Mouse (Mus musculus) cerebellum, adult 2 months (tissue): ENCODE data around the gene Zbtb16. TPM values are rescaled to one million over a fixed set of nuclear protein-coding genes. Genes with fewer than 3 reads are reported as not detected.

ENCODE experiments used
- DNase-seq, 2 experiments: peaks; one replicate each; pipeline ENCODE4 v3.0.0; 2021
- H3K27ac ChIP-seq: fragments of 200-500 bp; 2 replicates; pipeline ENCODE4 v1.5.1; 2012; ENCODE audit warnings: low read length, control low read depth, inconsistent platforms; ENCODE audit not compliant: insufficient read depth
- H3K27me3 ChIP-seq: fragments of 200-500 bp; 2 replicates; pipeline ENCODE4 v1.6.1; 2012; ENCODE audit warnings: inconsistent platforms, mild to moderate bottlenecking, low read length, moderate library complexity; ENCODE audit not compliant: control insufficient read depth, insufficient read depth
- H3K4me1 ChIP-seq: fragments of 200-500 bp; 2 replicates; pipeline ENCODE4 v1.6.1; 2011; ENCODE audit warnings: low read length; ENCODE audit not compliant: control insufficient read depth, insufficient read depth
- H3K4me3 ChIP-seq: fragments of 200-500 bp; replicated peaks from 2 replicates; pipeline ENCODE3; 2011; ENCODE audit warnings: mild to moderate bottlenecking, low read depth, low read length, control low read depth; ENCODE audit not compliant: insufficient read depth
- CTCF ChIP-seq: fragments of 200-500 bp; IDR thresholded peaks from 2 replicates; pipeline ENCODE4 v1.5.1; 2011; ENCODE audit warnings: low read depth, mild to moderate bottlenecking, control low read depth, low read length, moderate library complexity, borderline replicate concordance; ENCODE audit not compliant: insufficient read depth
- POLR2A ChIP-seq: fragments of 200-500 bp; IDR thresholded peaks from 2 replicates; pipeline ENCODE4 v1.6.1; 2011; ENCODE audit warnings: low read length, control low read depth, borderline replicate concordance; ENCODE audit not compliant: insufficient read depth
- WGBS: fragments of 180-500 bp; shearing (Covaris S2); methylation state at CpG from one replicate; pipeline ENCODE4 v1.1.7; 2018; 5-methylcytosine and 5-hydroxymethylcytosine counted together
- polyA plus RNA-seq: library from polyadenylated mRNA; depleted of rRNA; stranded (reverse); fragments of >200 nt; gene quantifications from 2 replicates; pipeline ENCODE4 v1.2.3, GENCODE M21; 2012

The Zbtb16 gene
- polyA plus RNA-seq, 1 experiment: 5.0 TPM

- no peak for DNase-seq
- WGBS: 86% methylated on average over 4 of the region's 4 CpGs
- Histone ChIP-seq H3K4me3 (no peak overlapping the region), H3K27ac (no peak overlapping the region; the same call in 1 of the 2 replicates), H3K27me3 (no peaks in the 10 kb centered on the region), H3K4me1 (peaks cover 4% of the 10 kb centered on the region)
- TF ChIP-seq CTCF (no peak), POLR2A (no peak)
These were observed 86.9 kb downstream of the Zbtb16 start for GRCm38 (mm10) chr9:48749168-48749567.

- WGBS: 86% methylated on average over 4 of the region's 4 CpGs
- H3K27ac ChIP-seq: no peak overlapping the region; the same call in 1 of the 2 replicates
- no peak overlapping the region for H3K4me3 ChIP-seq
- peaks cover 3% of the 10 kb centered on the region for H3K4me1 ChIP-seq
- H3K27me3 ChIP-seq: no peaks in the 10 kb centered on the region
- TF ChIP-seq POLR2A: no peak
- no peak for TF ChIP-seq CTCF
- no peak for DNase-seq
These were observed 87.3 kb downstream of the Zbtb16 start for GRCm38 (mm10) chr9:48748761-48749160.

- Histone ChIP-seq H3K4me3 (no peak overlapping the region), H3K27ac (no peak overlapping the region), H3K27me3 (no peaks in the 10 kb centered on the region), H3K4me1 (no peaks in the 10 kb centered on the region)
- TF ChIP-seq CTCF: no peak
- TF ChIP-seq POLR2A: no peak
- 90% methylated on average over 4 of the region's 4 CpGs for WGBS
- DNase-seq: no peak
These were observed 87.8 kb downstream of the Zbtb16 start for GRCm38 (mm10) chr9:48748216-48748615.

GRCm38 (mm10) chr9:48746506-48746905, 89.5 kb downstream of the Zbtb16 start:
- H3K27ac ChIP-seq: no peak overlapping the region
- H3K4me3 ChIP-seq: no peak overlapping the region
- H3K4me1 ChIP-seq: peaks cover under 1% of the 10 kb centered on the region; the same call in 1 of the 2 replicates
- TF ChIP-seq CTCF (no peak), POLR2A (no peak)
- WGBS: 96% methylated on average over 10 of the region's 10 CpGs
- no peaks in the 10 kb centered on the region for H3K27me3 ChIP-seq
- no peak for DNase-seq

GRCm38 (mm10) chr9:48745347-48746119, 90.5 kb downstream of the Zbtb16 start:
- no peak overlapping the region for H3K27ac ChIP-seq
- peaks cover 10% of the 10 kb centered on the region; the same call in 1 of the 2 replicates for H3K4me1 ChIP-seq
- 77% methylated on average over 5 of the region's 5 CpGs for WGBS
- DNase-seq: no peak
- no peak overlapping the region for H3K4me3 ChIP-seq
- no peak for TF ChIP-seq CTCF
- TF ChIP-seq POLR2A: no peak
- no peaks in the 10 kb centered on the region for H3K27me3 ChIP-seq

- no peak for DNase-seq
- Histone ChIP-seq H3K4me1 (peaks cover 13% of the 10 kb centered on the region; the same call in 1 of the 2 replicates), H3K27ac (no peak overlapping the region), H3K27me3 (no peaks in the 10 kb centered on the region), H3K4me3 (no peak overlapping the region)
- 93% methylated on average over 13 of the region's 13 CpGs for WGBS
- TF ChIP-seq POLR2A (no peak), CTCF (no peak)
These were observed 91.1 kb downstream of the Zbtb16 start for GRCm38 (mm10) chr9:48744916-48745315.

- peaks cover 13% of the 10 kb centered on the region; the same call in 1 of the 2 replicates for H3K4me1 ChIP-seq
- 87% methylated on average over 6 of the region's 6 CpGs for WGBS
- no peak overlapping the region for H3K27ac ChIP-seq
- H3K4me3 ChIP-seq: no peak overlapping the region
- no peaks in the 10 kb centered on the region for H3K27me3 ChIP-seq
- no peak for TF ChIP-seq POLR2A
- TF ChIP-seq CTCF: no peak
- DNase-seq: no peak
These were observed 91.6 kb downstream of the Zbtb16 start for GRCm38 (mm10) chr9:48744451-48744850.

- WGBS: 83% methylated on average over 11 of the region's 11 CpGs
- no peak for DNase-seq
- Histone ChIP-seq H3K27me3 (no peaks in the 10 kb centered on the region), H3K4me1 (peaks cover 20% of the 10 kb centered on the region), H3K4me3 (no peak overlapping the region), H3K27ac (no peak overlapping the region)
- no peak for TF ChIP-seq CTCF
- TF ChIP-seq POLR2A: no peak
These were observed 92.4 kb downstream of the Zbtb16 start for GRCm38 (mm10) chr9:48743338-48744285.
